Mouse (Mus musculus): ENCODE results near the gene Nuf2.

Gene Nuf2

GRCm38 (mm10) chr1:169462386-169463115 is 68.7 kb downstream of the Nuf2 start:
- DNase-seq, result no peak

GRCm38 (mm10) chr1:169459071-169459782 is 72.0 kb downstream of the Nuf2 start:
- DNase-seq, result peak; percentile 30 to 59
